Mouse (Mus musculus) liver, embryonic 14.5 days (tissue): ENCODE measurements at regions not wholly inside any gene's neighbourhood (a gene's known extent, or its start where the extent isn't known, plus 50 kb on each side); places are given as distances from the start of the nearest gene placed in this dataset.

Experiments used
- ATAC-seq: fragments of 200-750 bp; cut with Nextera tagmentation; 2 replicates; pipeline ENCODE4 v1.8.0; 2017; ENCODE audit warnings: moderate number of reproducible peaks, mild to moderate bottlenecking, moderate library complexity; ENCODE audit not compliant: insufficient read depth
- DNase-seq, 3 experiments: peaks; one replicate each; pipeline ENCODE4 v3.0.0-alpha.2; 2012 to 2013; ENCODE audit warnings: low read depth in 3 of 3, low spot score in 3 of 3
- H3K27ac ChIP-seq: fragments of 300-500 bp; sonication (generic); 2 replicates; pipeline ENCODE4 v1.5.1; 2014; ENCODE audit warnings: moderate library complexity, mild to moderate bottlenecking, control low read depth, inconsistent platforms
- H3K27me3 ChIP-seq: fragments of 300-500 bp; sonication (generic); 2 replicates; pipeline ENCODE4 v1.6.1; 2014; ENCODE audit warnings: mild to moderate bottlenecking, low read length, moderate library complexity; ENCODE audit not compliant: control insufficient read depth, insufficient read depth
- H3K36me3 ChIP-seq: fragments of 300-500 bp; sonication (generic); replicated peaks from 2 replicates; pipeline ENCODE4 v1.6.1; 2014; ENCODE audit warnings: low read depth; ENCODE audit not compliant: control insufficient read depth, insufficient read depth
- H3K4me1 ChIP-seq, 2 experiments: fragments of 200-500 bp in 1 of 2; fragments of 300-500 bp in 1 of 2; sonication (generic) in 1 of 2; replicated peaks; 2 replicates each; pipeline ENCODE4 v1.6.1; 2012 to 2014; ENCODE audit warnings: antibody characterized with exemption in 1 of 2, inconsistent platforms in 1 of 2, low read length in 1 of 2; ENCODE audit not compliant: control insufficient read depth in 2 of 2, insufficient read depth in 2 of 2
- H3K4me2 ChIP-seq: fragments of 300-500 bp; sonication (generic); 2 replicates; pipeline ENCODE4 v1.6.1; 2014; ENCODE audit warnings: low read depth, mild to moderate bottlenecking, control low read depth, moderate library complexity
- H3K4me3 ChIP-seq, 2 experiments: fragments of 200-500 bp in 1 of 2; fragments of 300-500 bp in 1 of 2; sonication (generic) in 1 of 2; 2 replicates each; pipeline ENCODE4 v1.5.1; 2012 to 2014; ENCODE audit warnings: low read depth in 2 of 2, low read length in 2 of 2, mild to moderate bottlenecking in 2 of 2, control low read depth in 1 of 2, inconsistent platforms in 1 of 2, moderate library complexity in 1 of 2; ENCODE audit not compliant: insufficient read depth in 1 of 2
- H3K9ac ChIP-seq: fragments of 300-500 bp; sonication (generic); replicated peaks from 2 replicates; pipeline ENCODE4 v1.6.1; 2014; ENCODE audit warnings: mild to moderate bottlenecking, control low read depth, moderate library complexity
- H3K9me3 ChIP-seq: fragments of 300-500 bp; sonication (generic); 2 replicates; pipeline ENCODE4 v1.6.1; 2016; ENCODE audit warnings: low read length, mixed read lengths; ENCODE audit not compliant: control insufficient read depth
- CTCF ChIP-seq: IDR thresholded peaks from 2 replicates; pipeline ENCODE4 v1.5.1; 2016; ENCODE audit warnings: antibody characterized with exemption, low read depth, control low read depth
- EP300 ChIP-seq: IDR thresholded peaks from 2 replicates; pipeline ENCODE4 v1.6.1; 2016; ENCODE audit warnings: antibody characterized with exemption, low read depth
- WGBS: fragments of 180-500 bp; shearing (Covaris S2); extraction: QIAGEN DNeasy Blood & Tissue Kit; methylation state at CpG from one replicate; pipeline ENCODE4 v1.1.7; 2014; ENCODE audit not compliant: insufficient replicate concordance; 5-methylcytosine and 5-hydroxymethylcytosine counted together

DNA sequence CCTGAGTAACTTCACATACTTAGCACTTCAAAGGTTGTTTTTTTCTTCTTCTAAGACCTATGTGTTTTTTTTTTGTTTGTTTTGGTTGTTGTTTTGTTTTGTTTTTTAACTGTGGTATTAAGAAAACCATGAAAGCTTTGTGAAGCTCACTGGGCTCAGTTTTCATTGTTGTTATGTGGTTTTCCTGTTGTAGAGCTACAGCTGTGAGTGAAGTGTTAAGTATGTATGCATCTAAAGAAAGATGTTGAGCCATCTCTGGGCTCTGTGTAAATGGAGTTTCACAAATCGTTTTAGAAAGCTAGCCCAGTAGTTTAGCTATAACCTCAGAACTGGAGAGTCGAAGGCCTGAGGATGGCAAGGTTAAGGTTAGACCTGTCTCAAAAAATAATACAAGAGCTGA, 158.4 kb upstream of the Stt3b start:
- no peaks in the 10 kb centered on the region for H3K36me3 ChIP-seq
- 51% methylated on average over 2 of the region's 2 CpGs for WGBS
- no peaks in the 10 kb centered on the region for H3K9me3 ChIP-seq
- no peak for DNase-seq
- H3K9ac ChIP-seq: no peak overlapping the region
- no peak overlapping the region for H3K4me3 ChIP-seq
- TF ChIP-seq EP300: no peak
- no peak for TF ChIP-seq CTCF
- H3K27ac ChIP-seq: no peak overlapping the region
- peaks cover under 1 to 6% of the 10 kb centered on the region in 2 experiments; a peak in 3 of 4 replicates for H3K4me1 ChIP-seq
- H3K27me3 ChIP-seq: no peaks in the 10 kb centered on the region
- H3K4me2 ChIP-seq: no peak overlapping the region
- no peak for ATAC-seq

- no peaks in the 10 kb centered on the region for H3K27me3 ChIP-seq
- DNase-seq: no peak
- no peak for ATAC-seq
- H3K36me3 ChIP-seq: no peaks in the 10 kb centered on the region
- H3K27ac ChIP-seq: no peak overlapping the region
- H3K9me3 ChIP-seq: no peaks in the 10 kb centered on the region; the same call in 1 of the 2 replicates
- H3K4me3 ChIP-seq: no peak overlapping the region
- no peak overlapping the region for H3K9ac ChIP-seq
- 72% methylated on average over 6 of the region's 6 CpGs for WGBS
- H3K4me1 ChIP-seq: peaks cover 10 to 11% of the 10 kb centered on the region in 2 experiments
- TF ChIP-seq EP300 (no peak), CTCF (no peak)
- no peak overlapping the region for H3K4me2 ChIP-seq
These were observed 161.4 kb upstream of the Stt3b start for GRCm38 (mm10) chr9:115471582-115471981.

GRCm38 (mm10) chr9:115473037-115473436, 162.8 kb upstream of the Stt3b start:
- H3K27ac ChIP-seq: no peak overlapping the region
- WGBS: 40% methylated on average over 3 of the region's 3 CpGs

DNA sequence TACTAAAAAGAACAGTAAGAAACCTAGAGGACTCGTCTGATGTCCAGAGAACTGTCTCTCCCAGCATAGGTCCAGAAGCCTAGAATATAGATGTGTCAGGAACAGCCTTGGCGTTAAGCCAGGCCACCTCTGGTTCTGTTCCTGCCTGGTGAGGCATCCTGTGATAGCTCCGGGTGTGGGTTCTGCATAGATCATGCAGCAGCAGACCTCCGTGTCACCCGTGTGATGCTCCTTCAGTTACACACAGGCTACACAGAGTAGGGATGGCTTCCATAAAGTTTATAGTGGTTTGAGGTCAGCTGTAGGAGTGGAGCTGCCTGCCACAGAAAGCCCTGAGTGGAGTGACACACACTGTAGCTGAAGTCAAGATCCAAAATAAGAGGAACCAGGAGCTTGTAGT, 163.6 kb upstream of the Stt3b start:
- Histone ChIP-seq H3K4me2 (peak overlapping the region; percentile 24; the same call in 1 of the 2 replicates), H3K27me3 (no peaks in the 10 kb centered on the region), H3K36me3 (no peaks in the 10 kb centered on the region), H3K4me1 (peaks cover 10 to 16% of the 10 kb centered on the region in 2 experiments), H3K9ac (no peak overlapping the region), H3K4me3 (no peak overlapping the region), H3K9me3 (no peaks in the 10 kb centered on the region; the same call in 1 of the 2 replicates), H3K27ac (peak overlapping the region; percentile 45)
- DNase-seq (no peak), ATAC-seq (peak; percentile 58)
- TF ChIP-seq EP300: no peak
- TF ChIP-seq CTCF: no peak
- WGBS: 60% methylated on average over 5 of the region's 5 CpGs

More at GRCm38 (mm10) chr9:115473037-115473436, 162.8 kb upstream of the Stt3b start:
- TF ChIP-seq EP300 (peak; percentile 40; the same call in 1 of the 2 replicates), CTCF (no peak)
- Histone ChIP-seq H3K9me3 (no peaks in the 10 kb centered on the region; the same call in 1 of the 2 replicates), H3K9ac (no peak overlapping the region), H3K27me3 (no peaks in the 10 kb centered on the region), H3K36me3 (no peaks in the 10 kb centered on the region), H3K4me1 (peaks cover 10 to 13% of the 10 kb centered on the region in 2 experiments), H3K4me2 (0 out of 2 replicates have a peak overlapping the region, but pooled peaks have one; percentile 8), H3K4me3 (no peak overlapping the region)
- ATAC-seq (peak; percentile 60; the same call in 1 of the 2 replicates), DNase-seq (peak in 1 of 3 experiments; percentile 24)

DNA sequence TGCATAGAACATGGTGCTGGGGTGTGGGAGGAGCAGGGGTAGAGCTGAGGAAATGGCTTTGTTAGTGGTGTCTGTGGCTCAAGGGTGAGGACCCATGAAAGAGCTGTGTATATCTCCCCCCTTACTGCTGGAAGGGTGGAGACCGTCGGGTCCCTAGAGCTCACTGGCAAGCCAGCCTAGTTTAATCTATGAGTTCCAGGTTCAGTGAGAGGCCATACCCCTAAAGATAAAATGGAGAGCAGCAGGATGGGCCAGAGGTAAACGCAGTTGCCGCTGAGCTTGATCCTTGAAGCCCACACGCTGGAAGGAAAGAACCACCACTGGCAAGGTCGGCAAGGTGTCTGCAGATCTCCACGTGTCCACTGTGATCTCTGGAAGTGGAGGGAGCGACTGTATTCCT, 164.1 kb upstream of the Stt3b start:
- H3K36me3 ChIP-seq: no peaks in the 10 kb centered on the region
- H3K4me1 ChIP-seq: peaks cover 10 to 17% of the 10 kb centered on the region in 2 experiments
- H3K27ac ChIP-seq: peak overlapping the region; percentile 45
- TF ChIP-seq EP300 (no peak; the same call in 1 of the 2 replicates), CTCF (no peak)
- H3K4me2 ChIP-seq: peak overlapping the region; percentile 24; the same call in 1 of the 2 replicates
- peak; percentile 81 for ATAC-seq
- H3K4me3 ChIP-seq: no peak overlapping the region
- WGBS: 42% methylated on average over 8 of the region's 8 CpGs
- no peak overlapping the region for H3K9ac ChIP-seq
- no peaks in the 10 kb centered on the region for H3K27me3 ChIP-seq
- H3K9me3 ChIP-seq: no peaks in the 10 kb centered on the region; the same call in 1 of the 2 replicates
- peak in 2 of 3 experiments; percentile 26 to 43 for DNase-seq
